Mouse (Mus musculus) E14TG2a.4 (cell line): ENCODE results near the gene Usp48.

ENCODE experiments used
- CTCF ChIP-seq: conservative IDR thresholded peaks from 2 replicates; pipeline ENCODE4 v1.5.1; 2014; ENCODE audit warnings: low read length
- POU5F1 ChIP-seq: IDR thresholded peaks from 2 replicates; pipeline ENCODE4 v1.6.1; 2014; ENCODE audit warnings: low read length, borderline replicate concordance

DNA sequence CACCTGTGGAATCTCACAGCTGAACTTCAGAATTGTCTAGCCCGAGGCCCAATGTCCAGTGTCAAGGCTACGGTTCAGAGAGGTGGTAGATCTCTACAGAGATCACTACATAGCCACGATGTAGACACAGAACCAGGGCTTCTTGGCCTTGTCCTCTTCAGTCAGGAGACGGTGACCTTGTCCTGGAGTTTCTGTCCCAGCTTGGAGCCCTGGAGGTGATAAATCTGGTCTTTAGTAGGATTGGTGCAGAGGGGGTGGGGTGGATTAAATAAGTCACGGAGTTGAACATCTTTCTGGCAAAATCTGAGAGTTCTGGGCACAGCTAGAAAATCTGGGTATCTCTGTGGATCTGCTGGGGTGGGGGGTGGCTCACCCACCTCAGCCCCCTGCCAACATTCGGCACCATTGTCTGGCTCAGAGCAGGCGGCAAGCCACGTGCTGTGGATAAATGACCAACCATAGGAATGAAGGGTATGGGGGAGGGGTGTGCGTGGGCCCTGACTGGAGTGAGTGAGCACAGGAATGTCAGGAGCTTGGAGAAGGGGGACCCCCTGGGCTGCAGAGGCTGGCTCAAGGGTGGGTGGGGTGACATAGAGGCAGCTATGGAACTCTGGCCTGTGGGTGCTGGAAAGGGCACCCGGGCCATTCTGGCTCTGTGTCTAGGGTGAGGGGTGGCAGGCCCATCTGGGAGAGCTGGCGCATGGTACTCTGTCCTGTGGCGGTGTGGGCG, 103.8 kb downstream of the Usp48 start:
- TF ChIP-seq CTCF (no peak), POU5F1 (no peak)
